Mouse (Mus musculus) MEL (cell line): ENCODE measurements around the gene Gtse1. TPM values are rescaled to one million over a fixed set of nuclear protein-coding genes. Genes with fewer than 3 reads are reported as not detected.

Experiments used
- DNase-seq: peaks from one replicate; pipeline ENCODE4 v3.0.0; 2011; ENCODE audit warnings: low read depth, low spot score
- H3K27ac ChIP-seq: 2 replicates; pipeline ENCODE4 v1.5.1; 2012; ENCODE audit warnings: low read depth, mild to moderate bottlenecking, control low read depth, low read length, moderate library complexity; ENCODE audit not compliant: control insufficient read depth
- H3K27me3 ChIP-seq, 2 experiments: fragments of 150-350 bp in 1 of 2; sonication (generic) in 1 of 2; 2 replicates each; pipeline ENCODE4 v1.6.1; 2012; ENCODE audit warnings: low read length in 2 of 2, mild to moderate bottlenecking in 2 of 2, improper control_type of control experiment in 1 of 2, moderate library complexity in 1 of 2; ENCODE audit not compliant: insufficient read depth in 2 of 2, control insufficient read depth in 1 of 2
- H3K36me3 ChIP-seq, 2 experiments: 2 replicates each; pipeline ENCODE4 v1.6.1; 2012 to 2014; ENCODE audit warnings: low read length in 2 of 2, improper control_type of control experiment in 1 of 2, inconsistent platforms in 1 of 2, mild to moderate bottlenecking in 1 of 2; ENCODE audit not compliant: insufficient read depth in 2 of 2, control insufficient read depth in 1 of 2
- H3K4me1 ChIP-seq, 2 experiments: fragments of 150-350 bp in 1 of 2; sonication (generic) in 1 of 2; 2 replicates each; pipeline ENCODE4 v1.6.1; 2012; ENCODE audit warnings: low read length in 2 of 2, improper control_type of control experiment in 1 of 2, mild to moderate bottlenecking in 1 of 2; ENCODE audit not compliant: insufficient read depth in 2 of 2, control insufficient read depth in 1 of 2
- H3K4me3 ChIP-seq, 2 experiments: fragments of 150-350 bp in 1 of 2; sonication (generic) in 1 of 2; 2 replicates each; pipeline ENCODE4 v1.5.1; 2012; ENCODE audit warnings: low read depth in 2 of 2, low read length in 2 of 2, mild to moderate bottlenecking in 2 of 2, moderate library complexity in 2 of 2, control low read depth in 1 of 2, improper control_type of control experiment in 1 of 2; ENCODE audit not compliant: control insufficient read depth in 1 of 2, insufficient read depth in 1 of 2
- H3K79me2 ChIP-seq: 2 replicates; pipeline ENCODE4 v1.6.1; 2012; ENCODE audit warnings: mild to moderate bottlenecking, low read length, moderate library complexity; ENCODE audit not compliant: control insufficient read depth, poor library complexity, insufficient read depth
- H3K9ac ChIP-seq: 2 replicates; pipeline ENCODE4 v1.6.1; 2012; ENCODE audit warnings: low read depth, mild to moderate bottlenecking, control low read depth, low read length, moderate library complexity; ENCODE audit not compliant: control insufficient read depth, poor library complexity, severe bottlenecking
- H3K9me3 ChIP-seq: fragments of 150-350 bp; sonication (generic); replicated peaks from 2 replicates; pipeline ENCODE4 v1.6.1; 2012; ENCODE audit warnings: mild to moderate bottlenecking, low read length, improper control_type of control experiment, moderate library complexity; ENCODE audit not compliant: insufficient read depth
- CHD1 ChIP-seq: IDR thresholded peaks from 2 replicates; pipeline ENCODE4 v1.6.1; 2012; ENCODE audit warnings: low read depth, mild to moderate bottlenecking, inconsistent platforms, low read length, improper control_type of control experiment
- CTCF ChIP-seq, 3 experiments: IDR thresholded peaks in 2 of 3; conservative IDR thresholded peaks in 1 of 3; 2 replicates each; pipeline ENCODE4 v1.5.1; 2011 to 2012; ENCODE audit warnings: low read length in 3 of 3, low read depth in 2 of 3, mild to moderate bottlenecking in 2 of 3, improper control_type of control experiment in 1 of 3, inconsistent platforms in 1 of 3, mixed read lengths in 1 of 3, moderate library complexity in 1 of 3; ENCODE audit not compliant: control insufficient read depth in 1 of 3, insufficient read depth in 1 of 3, poor library complexity in 1 of 3, severe bottlenecking in 1 of 3
- E2F4 ChIP-seq: IDR thresholded peaks from 2 replicates; pipeline ENCODE4 v1.6.1; 2011; ENCODE audit warnings: low read depth, low read length, improper control_type of control experiment, borderline replicate concordance
- EP300 ChIP-seq, 2 experiments: IDR thresholded peaks; 2 replicates each; pipeline ENCODE4 v1.6.1; 2011; ENCODE audit warnings: improper control_type of control experiment in 2 of 2, low read length in 2 of 2, low read depth in 1 of 2, mild to moderate bottlenecking in 1 of 2
- GABPA ChIP-seq: IDR thresholded peaks from 2 replicates; pipeline ENCODE4 v1.6.1; 2012; ENCODE audit warnings: low read depth, mild to moderate bottlenecking, inconsistent platforms, low read length, improper control_type of control experiment, moderate library complexity
- KAT2A ChIP-seq: conservative IDR thresholded peaks from 2 replicates; pipeline ENCODE4 v1.6.1; 2012; ENCODE audit warnings: low read depth, low read length, improper control_type of control experiment, inconsistent platforms
- MAZ ChIP-seq: IDR thresholded peaks from 2 replicates; pipeline ENCODE4 v1.6.1; 2012; ENCODE audit warnings: low read depth, mild to moderate bottlenecking, inconsistent platforms, low read length, improper control_type of control experiment
- MEF2A ChIP-seq: IDR thresholded peaks from 2 replicates; pipeline ENCODE4 v1.6.1; 2014; ENCODE audit warnings: low read depth, mild to moderate bottlenecking, inconsistent platforms, low read length, improper control_type of control experiment; ENCODE audit not compliant: poor library complexity, insufficient replicate concordance, severe bottlenecking; ENCODE audit errors: extremely low read depth
- MYB ChIP-seq: IDR thresholded peaks from 2 replicates; pipeline ENCODE4 v1.6.1; 2011; ENCODE audit warnings: mild to moderate bottlenecking, low read depth, low read length, improper control_type of control experiment
- MYC ChIP-seq: IDR thresholded peaks from 2 replicates; pipeline ENCODE4 v1.6.1; 2011; ENCODE audit warnings: low read depth, mild to moderate bottlenecking, low read length, improper control_type of control experiment, moderate library complexity
- NELFE ChIP-seq: IDR thresholded peaks from 2 replicates; pipeline ENCODE4 v1.6.1; 2011; ENCODE audit warnings: low read depth, low read length, improper control_type of control experiment
- POLR2AphosphoS5 ChIP-seq: IDR thresholded peaks from 2 replicates; pipeline ENCODE4 v1.6.1; 2012; ENCODE audit warnings: low read depth, borderline replicate concordance, mild to moderate bottlenecking, inconsistent platforms, low read length, moderate library complexity, mixed read lengths
- RAD21 ChIP-seq: IDR thresholded peaks from 2 replicates; pipeline ENCODE4 v1.6.1; 2011; ENCODE audit warnings: mild to moderate bottlenecking, low read depth, low read length, improper control_type of control experiment
- SMC3 ChIP-seq: IDR thresholded peaks from 2 replicates; pipeline ENCODE4 v1.6.1; 2011; ENCODE audit warnings: low read depth, low read length, improper control_type of control experiment
- TAL1 ChIP-seq: IDR thresholded peaks from 2 replicates; pipeline ENCODE4 v1.6.1; 2012; ENCODE audit warnings: mild to moderate bottlenecking, inconsistent platforms, low read length, moderate library complexity, mixed read lengths
- TBP ChIP-seq: IDR thresholded peaks from 2 replicates; pipeline ENCODE4 v1.8.0; 2011; ENCODE audit warnings: low read depth, low read length, improper control_type of control experiment
- TCF12 ChIP-seq: IDR thresholded peaks from 2 replicates; pipeline ENCODE4 v1.6.1; 2014; ENCODE audit warnings: low read depth, mild to moderate bottlenecking, inconsistent platforms, low read length, improper control_type of control experiment, moderate library complexity
- ZC3H11A ChIP-seq: IDR thresholded peaks from 2 replicates; pipeline ENCODE4 v1.6.1; 2012; ENCODE audit warnings: low read depth, mild to moderate bottlenecking, inconsistent platforms, low read length, improper control_type of control experiment
- ZKSCAN1 ChIP-seq: IDR thresholded peaks from 2 replicates; pipeline ENCODE4 v1.6.1; 2012; ENCODE audit warnings: low read depth, mild to moderate bottlenecking, inconsistent platforms, low read length, improper control_type of control experiment, moderate library complexity
- polyA plus RNA-seq, 2 experiments: library from polyadenylated mRNA; stranded (reverse) in 1 of 2; unstranded in 1 of 2; fragments of >175 nt in 1 of 2; fragments of >200 nt in 1 of 2; gene quantifications; 2 replicates each; pipeline versions ENCODE4 v1.2.1 to v1.2.4; 2012; ENCODE audit warnings: low replicate concordance in 2 of 2, low read depth in 1 of 2; ENCODE audit not compliant: insufficient read length in 2 of 2, insufficient read depth in 1 of 2, missing spikeins in 1 of 2
- total RNA-seq: library from RNA; depleted of rRNA; stranded (reverse); fragments of 300-350 nt; gene quantifications from 2 replicates; pipeline ENCODE4 v1.2.3, GENCODE M21; 2012

Gtse1 gene
- total and polyA plus RNA-seq, 3 experiments = 22.6 to 38.3 TPM; not detected in 1

DNA sequence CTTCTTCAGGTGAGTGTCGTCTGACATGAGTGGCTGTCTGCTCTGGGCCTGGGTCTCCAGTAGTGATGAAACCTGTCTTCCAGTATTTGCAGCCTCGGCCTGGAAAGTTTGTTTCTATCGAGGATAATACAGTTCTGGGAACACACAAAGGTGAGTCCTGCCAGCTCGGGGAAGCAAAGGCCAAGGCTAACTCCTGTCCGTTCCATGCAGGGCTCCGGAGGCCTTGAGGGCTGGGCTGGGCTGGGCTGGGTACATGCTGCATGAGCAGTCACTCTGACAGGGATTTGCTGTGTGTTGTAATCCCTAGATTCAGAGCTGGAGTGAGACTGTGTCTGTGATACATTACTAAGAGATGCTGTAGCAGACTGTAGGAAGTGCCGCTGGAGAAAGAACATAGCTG lies 34.3 kb downstream of the Gtse1 start:
- H3K4me1 ChIP-seq = no peaks in the 10 kb centered on the region
- H3K27me3 ChIP-seq = no peaks in the 10 kb centered on the region
- DNase-seq = no peak
- no peaks in the 10 kb centered on the region for H3K9me3 ChIP-seq
- no peak overlapping the region for H3K9ac ChIP-seq
- TF ChIP-seq MYC = no peak
- TF ChIP-seq E2F4 = no peak
- no peak for TF ChIP-seq GABPA
- TF ChIP-seq RAD21 = no peak
- TF ChIP-seq MEF2A = no peak
- no peak for TF ChIP-seq TAL1
- no peak for TF ChIP-seq MYB
- no peak for TF ChIP-seq TBP
- no peak for TF ChIP-seq NELFE
- no peaks in the 10 kb centered on the region; a peak in 1 of 4 replicates for H3K36me3 ChIP-seq
- H3K27ac ChIP-seq = no peak overlapping the region
- no peak overlapping the region for H3K4me3 ChIP-seq
- H3K79me2 ChIP-seq = no peaks in the 10 kb centered on the region

DNA sequence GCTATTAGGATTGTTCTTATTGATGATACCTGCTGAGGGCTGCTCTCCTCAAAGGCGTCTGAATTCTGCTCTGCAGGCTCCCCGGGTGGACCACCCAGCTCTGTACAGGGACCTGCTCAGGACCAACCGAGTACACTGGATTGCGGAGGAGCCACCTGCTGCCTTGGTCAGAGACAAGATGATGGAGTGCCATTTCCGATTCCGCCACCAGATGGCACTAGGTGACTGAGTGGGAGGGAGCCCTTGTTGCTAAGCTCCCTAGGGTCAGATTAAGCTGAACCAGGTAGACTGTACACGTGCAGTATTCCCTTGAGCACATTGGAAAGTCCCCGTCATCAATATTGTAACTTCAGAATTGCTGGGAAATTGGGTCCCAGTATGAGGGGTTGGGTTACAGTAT lies 36.7 kb downstream of the Gtse1 start:
- peak; percentile 77 for DNase-seq
- Histone ChIP-seq H3K4me3 (no peak overlapping the region), H3K9me3 (no peaks in the 10 kb centered on the region), H3K27me3 (no peaks in the 10 kb centered on the region), H3K9ac (no peak overlapping the region), H3K27ac (no peak overlapping the region), H3K4me1 (no peaks in the 10 kb centered on the region), H3K36me3 (no peaks in the 10 kb centered on the region; a peak in 1 of 4 replicates), H3K79me2 (no peaks in the 10 kb centered on the region)
- no peak for TF ChIP-seq ZKSCAN1
- TF ChIP-seq RAD21 = peak; percentile 90
- 0 out of 2 replicates have a peak, but pooled peaks have one; percentile 45 for TF ChIP-seq MAZ
- TF ChIP-seq SMC3 = peak; percentile 90
- peak; percentile 74 for TF ChIP-seq ZC3H11A
- no peak for TF ChIP-seq POLR2AphosphoS5
- TF ChIP-seq NELFE = no peak
- TF ChIP-seq KAT2A = no peak
- no peak for TF ChIP-seq MYB
- peak; percentile 93 to 97 (median 94) for TF ChIP-seq CTCF (IDR thresholded peaks at IDR 0.05 in 2 of 3, conservative IDR thresholded peaks at IDR 0.05 in 1 of 3; ENCODE audit: control insufficient read depth in 1 of 3, insufficient read depth in 1 of 3, low read depth in 2 of 3, low read length in 3 of 3, poor library complexity in 1 of 3, severe bottlenecking in 1 of 3)

DNA sequence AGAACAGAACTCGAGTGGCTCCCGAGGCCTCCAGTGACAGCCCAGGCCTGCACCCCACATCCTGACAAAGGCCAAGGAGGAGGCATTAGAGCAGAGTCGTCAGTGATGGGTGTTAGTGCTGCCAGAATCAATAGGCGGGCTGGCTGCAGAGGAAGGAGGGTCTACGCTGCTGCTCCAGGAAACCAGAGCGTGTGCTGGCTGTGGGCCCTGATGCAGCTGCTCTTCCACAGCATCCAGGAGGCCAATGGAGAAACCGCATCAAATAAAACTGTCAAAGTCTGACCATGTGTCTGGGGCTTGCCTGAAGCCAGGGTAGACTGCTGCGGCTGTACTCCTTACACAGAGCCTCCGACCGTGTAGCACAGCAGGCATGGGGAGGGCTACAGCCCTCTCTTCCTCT lies 37.6 kb downstream of the Gtse1 start:
- Histone ChIP-seq H3K9me3 (no peaks in the 10 kb centered on the region), H3K27ac (no peak overlapping the region), H3K36me3 (peaks cover 0 to 1% of the 10 kb centered on the region in 2 experiments; a peak in 2 of 4 replicates), H3K4me3 (no peak overlapping the region), H3K79me2 (no peaks in the 10 kb centered on the region), H3K9ac (no peak overlapping the region), H3K4me1 (peaks cover 0 to 6% of the 10 kb centered on the region in 2 experiments; a peak in 2 of 4 replicates), H3K27me3 (no peaks in the 10 kb centered on the region)
- DNase-seq = no peak
- no peak for TF ChIP-seq CHD1
- TF ChIP-seq EP300 (IDR thresholded peaks at IDR 0.05; ENCODE audit: low read depth in 1 of 2, low read length in 2 of 2) = no peak
- TF ChIP-seq TCF12 = no peak
- TF ChIP-seq CTCF (IDR thresholded peaks at IDR 0.05 in 2 of 3, conservative IDR thresholded peaks at IDR 0.05 in 1 of 3; ENCODE audit: control insufficient read depth in 1 of 3, insufficient read depth in 1 of 3, low read depth in 2 of 3, low read length in 3 of 3, poor library complexity in 1 of 3, severe bottlenecking in 1 of 3) = no peak
- no peak for TF ChIP-seq ZC3H11A
